Mouse (Mus musculus): Measurements from ENCODE around the gene Galnt14.

DNA sequence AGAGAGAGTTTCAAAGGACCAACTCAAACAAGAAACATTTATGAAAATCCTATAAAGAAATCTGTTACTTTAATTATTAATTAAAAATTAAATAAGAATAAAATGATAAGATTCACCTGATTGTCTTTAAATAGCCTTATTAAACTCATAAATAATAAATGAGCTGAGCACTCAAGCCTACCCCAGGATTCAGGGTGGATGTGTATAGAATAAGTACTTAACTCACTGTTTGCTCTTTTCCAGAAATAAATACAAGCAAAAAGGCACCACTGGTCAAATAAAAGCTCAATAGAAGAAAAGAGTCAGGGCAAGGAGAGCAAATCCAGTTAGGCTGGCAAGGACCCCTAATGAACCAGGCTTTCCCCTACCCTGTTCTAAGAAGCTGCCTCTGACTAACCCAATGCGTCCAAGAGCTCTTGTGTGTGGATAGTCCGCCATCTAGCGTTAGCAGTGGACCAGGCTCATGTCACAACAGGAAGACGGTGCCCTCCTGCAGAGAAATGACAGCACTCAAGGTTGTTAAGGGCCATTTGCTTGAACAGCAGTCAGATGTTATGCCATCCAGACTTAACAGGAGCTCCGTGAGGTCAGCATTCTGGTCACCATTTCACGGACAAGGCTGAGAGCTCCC lies 33.5 kb upstream of the Galnt14 start:
- TF ChIP-seq CTCF (IDR thresholded peaks at IDR 0.05; ENCODE audit: low read depth, low read length): peak; percentile 55
- TF ChIP-seq POLR2A (IDR thresholded peaks at IDR 0.05; ENCODE audit: borderline replicate concordance, low read depth, low read length): no peak
